Mouse (Mus musculus) E14TG2a.4 (cell line): ENCODE data around the gene Ttc3.
"Not testable (repeated sequence)": the region's sequence is repeated elsewhere in the genome, so short reads cannot be mapped to it uniquely, and the experiment has no call there.

Experiments used
- H3K27me3 ChIP-seq: 2 replicates; pipeline ENCODE4 v1.6.1; 2014; ENCODE audit warnings: low read length, control low read depth; ENCODE audit not compliant: insufficient read depth
- H3K36me3 ChIP-seq: 2 replicates; pipeline ENCODE4 v1.6.1; 2014; ENCODE audit warnings: low read length, control low read depth; ENCODE audit not compliant: insufficient read depth
- H3K4me1 ChIP-seq: replicated peaks from 2 replicates; pipeline ENCODE4 v1.6.1; 2014; ENCODE audit warnings: low read depth, low read length, control low read depth
- H3K4me3 ChIP-seq: replicated peaks from 2 replicates; pipeline ENCODE4 v1.5.1; 2014; ENCODE audit warnings: mild to moderate bottlenecking, low read length
- H3K9me3 ChIP-seq: 2 replicates; pipeline ENCODE4 v1.6.1; 2014; ENCODE audit warnings: low read length, control low read depth
- CTCF ChIP-seq: conservative IDR thresholded peaks from 2 replicates; pipeline ENCODE4 v1.5.1; 2014; ENCODE audit warnings: low read length
- NANOG ChIP-seq: IDR thresholded peaks from 2 replicates; pipeline ENCODE4 v1.6.1; 2014; ENCODE audit warnings: borderline replicate concordance, low read length, mixed read lengths
- POU5F1 ChIP-seq: IDR thresholded peaks from 2 replicates; pipeline ENCODE4 v1.6.1; 2014; ENCODE audit warnings: low read length, borderline replicate concordance

The Ttc3 gene

DNA sequence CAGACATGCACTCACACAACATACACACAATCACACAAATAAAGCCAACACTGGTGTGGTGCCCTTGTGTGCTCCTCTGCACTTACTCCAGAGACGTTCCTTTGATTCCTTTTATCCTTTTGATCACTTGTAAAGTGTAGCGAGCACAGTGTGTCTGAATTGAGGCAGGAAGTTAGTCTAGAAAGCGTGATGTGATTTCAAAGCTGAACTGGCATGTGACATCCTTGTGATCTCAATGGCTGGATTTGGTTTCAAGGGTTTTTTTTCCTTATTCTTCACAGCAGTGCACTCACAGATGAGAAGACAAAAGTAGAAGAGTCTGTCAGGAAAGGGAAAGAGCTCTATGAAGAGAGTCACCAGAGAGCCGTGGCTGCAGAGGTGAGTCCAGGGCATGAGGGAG is 83.7 kb downstream of the Ttc3 start:
- no peak overlapping the region for H3K4me3 ChIP-seq
- no peaks in the 10 kb centered on the region for H3K4me1 ChIP-seq
- no peak for TF ChIP-seq CTCF
- no peak for TF ChIP-seq POU5F1
- no peak for TF ChIP-seq NANOG
- no peaks in the 10 kb centered on the region for H3K27me3 ChIP-seq
- no peaks in the 10 kb centered on the region for H3K9me3 ChIP-seq
- peaks cover 95% of the 10 kb centered on the region for H3K36me3 ChIP-seq

DNA sequence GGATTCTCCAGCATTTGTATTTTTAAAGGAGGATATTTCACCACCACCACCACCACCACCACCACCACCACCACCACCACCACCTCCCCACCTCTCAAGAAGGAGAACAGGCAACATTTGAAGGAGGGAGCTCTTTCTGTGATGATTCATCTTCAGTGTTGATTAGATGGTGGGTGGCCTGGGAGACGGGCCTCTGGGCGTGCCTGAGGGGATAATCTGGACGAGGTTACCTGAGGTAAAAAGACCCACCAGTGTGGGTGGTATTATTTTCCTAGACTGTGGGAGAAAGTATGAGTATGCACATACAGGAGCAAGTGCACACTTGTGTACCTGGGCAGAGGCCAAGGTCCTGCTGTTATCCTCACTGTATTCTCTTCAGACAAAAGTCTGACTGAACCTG is 93.6 kb downstream of the Ttc3 start:
- H3K9me3 ChIP-seq = no peaks in the 10 kb centered on the region
- H3K4me1 ChIP-seq = peaks cover 9% of the 10 kb centered on the region
- no peaks in the 10 kb centered on the region for H3K27me3 ChIP-seq
- peaks cover 94% of the 10 kb centered on the region for H3K36me3 ChIP-seq
- no peak overlapping the region for H3K4me3 ChIP-seq
- no peak for TF ChIP-seq NANOG
- TF ChIP-seq CTCF = no peak
- TF ChIP-seq POU5F1 = no peak

GRCm38 (mm10) chr16:94465900-94466299 is 95.5 kb downstream of the Ttc3 start:
- peaks cover 23% of the 10 kb centered on the region for H3K4me1 ChIP-seq
- no peak for TF ChIP-seq CTCF
- no peak for TF ChIP-seq NANOG
- no peak for TF ChIP-seq POU5F1
- no peaks in the 10 kb centered on the region for H3K27me3 ChIP-seq
- no peaks in the 10 kb centered on the region for H3K9me3 ChIP-seq
- H3K36me3 ChIP-seq = peaks cover 89% of the 10 kb centered on the region
- H3K4me3 ChIP-seq = no peak overlapping the region

DNA sequence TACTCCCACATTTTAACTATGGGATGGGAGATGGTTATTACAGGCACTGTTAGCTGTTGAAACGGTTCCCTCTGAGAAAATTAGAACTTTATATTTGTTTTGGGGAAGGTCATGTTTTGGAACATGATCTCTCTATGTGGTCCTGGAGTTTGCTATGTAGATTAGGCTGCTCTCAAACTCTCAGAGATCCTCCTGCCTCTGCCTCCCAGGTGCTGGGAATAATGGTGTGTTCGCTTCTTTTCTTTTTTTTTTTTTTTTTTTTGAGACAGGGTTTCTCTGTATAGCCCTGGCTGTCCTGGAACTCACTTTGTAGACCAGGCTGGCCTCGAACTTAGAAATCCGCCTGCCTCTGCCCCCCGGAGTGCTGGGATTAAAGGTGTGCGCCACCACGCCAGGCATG is 95.9 kb downstream of the Ttc3 start:
- not testable (repeated sequence) for H3K4me3 ChIP-seq, H3K27me3 ChIP-seq, H3K9me3 ChIP-seq
- H3K36me3 ChIP-seq = peaks cover 85% of the 10 kb centered on the region
- H3K4me1 ChIP-seq = peaks cover 23% of the 10 kb centered on the region

DNA sequence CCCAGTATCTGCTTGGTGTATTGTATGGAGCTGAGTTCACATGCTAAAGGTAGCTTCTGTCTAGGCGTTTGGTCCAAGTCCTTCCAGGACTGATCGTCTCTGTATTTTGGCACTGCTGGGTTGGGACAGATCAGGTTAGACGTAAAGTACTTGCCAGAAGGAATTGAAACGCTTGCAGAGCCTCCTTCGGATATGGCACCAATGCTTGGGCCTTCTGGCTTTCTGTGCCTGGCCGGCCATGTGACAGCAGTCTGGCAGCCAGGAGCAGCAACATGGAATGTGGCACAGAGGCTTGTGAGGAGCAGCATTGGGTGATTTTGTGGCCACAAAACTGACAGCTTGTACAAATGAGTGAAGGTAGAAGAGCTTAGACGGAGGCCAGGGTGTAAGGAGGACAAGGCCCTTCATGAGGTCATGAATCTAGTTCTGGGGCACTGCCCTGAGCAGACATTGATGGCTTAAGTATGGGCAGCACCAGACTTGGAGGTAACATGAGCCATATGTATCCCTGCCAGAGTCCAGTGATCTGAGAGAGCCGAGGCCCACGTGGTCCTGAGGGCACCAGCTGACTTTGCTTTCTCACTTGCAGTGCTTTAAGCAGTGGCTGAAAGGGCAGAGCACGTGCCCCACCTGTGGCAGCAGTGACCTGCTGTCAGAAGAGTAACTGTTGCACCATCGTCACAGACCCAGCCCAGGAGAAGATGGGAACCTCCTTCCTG is 97.1 kb downstream of the Ttc3 start:
- TF ChIP-seq POU5F1 = no peak
- TF ChIP-seq CTCF = no peak
- no peak for TF ChIP-seq NANOG
- Histone ChIP-seq H3K27me3 (no peaks in the 10 kb centered on the region), H3K36me3 (peaks cover 73% of the 10 kb centered on the region), H3K4me1 (peaks cover 23% of the 10 kb centered on the region), H3K4me3 (no peak overlapping the region), H3K9me3 (no peaks in the 10 kb centered on the region)

- TF ChIP-seq NANOG = no peak
- no peak for TF ChIP-seq POU5F1
- no peak for TF ChIP-seq CTCF
- Histone ChIP-seq H3K4me3 (no peak overlapping the region), H3K9me3 (no peaks in the 10 kb centered on the region), H3K27me3 (no peaks in the 10 kb centered on the region), H3K36me3 (peaks cover 64% of the 10 kb centered on the region), H3K4me1 (peaks cover 23% of the 10 kb centered on the region)
Observed at GRCm38 (mm10) chr16:94468391-94468790, 98.0 kb downstream of the Ttc3 start.

DNA sequence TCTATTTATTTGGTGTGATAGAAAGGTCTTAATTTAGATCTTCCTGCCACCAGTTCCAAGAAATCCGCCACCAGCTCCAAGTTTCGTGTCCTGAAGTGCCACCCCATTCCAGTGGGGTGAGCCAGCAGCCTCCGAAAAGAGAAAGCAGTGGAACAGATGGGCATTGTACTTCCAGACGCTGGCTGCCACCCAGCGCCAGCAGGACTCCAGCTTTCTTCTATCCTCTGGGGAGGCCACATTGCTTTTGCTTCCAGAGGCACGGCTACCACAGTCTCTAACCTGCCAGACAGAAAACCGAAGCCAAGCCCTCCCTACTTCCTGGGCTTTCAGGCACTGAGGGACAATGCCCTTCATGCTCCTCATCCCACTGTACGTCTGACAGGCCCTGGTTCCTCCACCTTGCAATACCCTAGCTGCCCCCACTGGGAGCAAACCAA is 102.1 kb downstream of the Ttc3 start:
- H3K36me3 ChIP-seq = peaks cover 27% of the 10 kb centered on the region
- no peak for TF ChIP-seq NANOG
- TF ChIP-seq CTCF = no peak
- TF ChIP-seq POU5F1 = no peak

GRCm38 (mm10) chr16:94473086-94473822 is 102.8 kb downstream of the Ttc3 start:
- peaks cover 20% of the 10 kb centered on the region for H3K36me3 ChIP-seq
- H3K9me3 ChIP-seq = no peaks in the 10 kb centered on the region
- peaks cover 18% of the 10 kb centered on the region for H3K4me1 ChIP-seq
- TF ChIP-seq CTCF (no peak), POU5F1 (no peak), NANOG (no peak)
- no peak overlapping the region for H3K4me3 ChIP-seq
- no peaks in the 10 kb centered on the region for H3K27me3 ChIP-seq

More for the DNA sequence above, 102.1 kb downstream of the Ttc3 start:
- Histone ChIP-seq H3K9me3 (no peaks in the 10 kb centered on the region), H3K27me3 (no peaks in the 10 kb centered on the region), H3K4me1 (peaks cover 18% of the 10 kb centered on the region), H3K4me3 (no peak overlapping the region)
